ENCODE assay signal across 9 mouse cellular contexts in genomic region chrX:105764162-105765004, GRCm38 (mm10). TPM values are rescaled to one million over a fixed set of nuclear protein-coding genes. Genes with fewer than 3 reads are reported as not detected.
DNase-seq lines count a peak whose midpoint lies in the region; ATAC-seq and TF ChIP-seq lines count a peak whose summit lies in the region.
"Had no signal": no experiment of that assay in that cellular context is flagged by ENCODE, and none has a peak within 500 bp of the region (broad histone marks: within the 10 kb centered on the region; RNA-seq: fewer than 3 reads in every experiment).

TSS of gene Fgf16 (plus strand) at chrX:105764279.

- no peak within 1 kb of the TSS for H3K27ac ChIP-seq in embryonic facial prominence, embryonic 12.5 days
- H3K27ac ChIP-seq in heart, postnatal 0 days (ENCODE audit: low read depth): peak within 1 kb of the TSS; percentile 53
- H3K27ac ChIP-seq in liver, embryonic 12.5 days: no peak within 1 kb of the TSS
- no peak within 1 kb of the TSS for H3K27ac ChIP-seq in stomach, embryonic 14.5 days (ENCODE audit: low read length)

- H3K4me1 ChIP-seq in embryonic facial prominence, embryonic 12.5 days: no peaks in the 10 kb centered on the region
- no peaks in the 10 kb centered on the region for H3K4me1 ChIP-seq in heart, postnatal 0 days (ENCODE audit: control insufficient read depth, insufficient read depth)
- H3K4me1 ChIP-seq in liver, embryonic 12.5 days: no peaks in the 10 kb centered on the region
- H3K4me1 ChIP-seq in stomach, embryonic 14.5 days (ENCODE audit: control insufficient read depth, insufficient read depth, low read length): no peaks in the 10 kb centered on the region

- no peaks in the 10 kb centered on the region for H3K36me3 ChIP-seq in embryonic facial prominence, embryonic 12.5 days
- H3K36me3 ChIP-seq in heart, postnatal 0 days (replicated peaks; ENCODE audit: control insufficient read depth, insufficient read depth, low read length): no peaks in the 10 kb centered on the region
- H3K36me3 ChIP-seq in liver, embryonic 12.5 days: no peaks in the 10 kb centered on the region
- no peaks in the 10 kb centered on the region for H3K36me3 ChIP-seq in stomach, embryonic 14.5 days (ENCODE audit: control insufficient read depth, insufficient read depth, low read length)

- H3K4me2 ChIP-seq in embryonic facial prominence, embryonic 12.5 days (replicated peaks): peak within 1 kb of the TSS; percentile 56
- peak within 1 kb of the TSS; percentile 74 for H3K4me2 ChIP-seq in heart, postnatal 0 days (ENCODE audit: low read depth, low read length)
- peak within 1 kb of the TSS; percentile 47 for H3K4me2 ChIP-seq in liver, embryonic 12.5 days
- H3K4me2 ChIP-seq in stomach, embryonic 14.5 days (replicated peaks; ENCODE audit: low read depth, low read length): peak within 1 kb of the TSS; percentile 52

- peak; percentile 4 for DNase-seq in cerebellum, adult 9-11 months
- DNase-seq in cerebellum, postnatal 36 days: no peak
- peak; percentile 35 for DNase-seq in CD4-positive, CD25-positive, alpha-beta regulatory T cell, adult 2 months (ENCODE audit: low read depth, low spot score)
- DNase-seq in heart, postnatal 0 days (ENCODE audit: low spot score): no peak

- no peak for ATAC-seq in embryonic facial prominence, embryonic 12.5 days (ENCODE audit: insufficient number of reproducible peaks, insufficient read depth, low FRiP score, low TSS enrichment)
- peak; percentile 32; the same call in 1 of the 2 replicates for ATAC-seq in heart, postnatal 0 days (ENCODE audit: insufficient read depth, low read depth)
- no peak for ATAC-seq in liver, embryonic 12.5 days
- ATAC-seq in stomach, embryonic 14.5 days (ENCODE audit: insufficient number of reproducible peaks, insufficient read depth, low FRiP score, low read depth): peak; percentile 38; the same call in 1 of the 2 replicates
- ATAC-seq in erythroid progenitor cell, adult 5-6 weeks (replicated peaks; ENCODE audit: low FRiP score, poor library complexity, severe bottlenecking): no peak

- H3K9ac ChIP-seq in embryonic facial prominence, embryonic 12.5 days: peak within 1 kb of the TSS; percentile 19; the same call in 1 of the 2 replicates
- peak within 1 kb of the TSS; percentile 60 for H3K9ac ChIP-seq in heart, postnatal 0 days (replicated peaks; ENCODE audit: low read depth, low read length)
- H3K9ac ChIP-seq in liver, embryonic 12.5 days: no peak within 1 kb of the TSS
- H3K9ac ChIP-seq in stomach, embryonic 14.5 days (replicated peaks; ENCODE audit: low read depth, low read length): peak within 1 kb of the TSS; percentile 25; the same call in 1 of the 2 replicates

- peak within 1 kb of the TSS; percentile 38 for H3K4me3 ChIP-seq in embryonic facial prominence, embryonic 12.5 days
- H3K4me3 ChIP-seq in heart, postnatal 0 days (ENCODE audit: low read depth, low read length): peak within 1 kb of the TSS; percentile 61
- H3K4me3 ChIP-seq in liver, embryonic 12.5 days: peak within 1 kb of the TSS; percentile 33
- peak within 1 kb of the TSS; percentile 31 for H3K4me3 ChIP-seq in stomach, embryonic 14.5 days (ENCODE audit: low read depth, low read length)

- H3K9me3 ChIP-seq in embryonic facial prominence, embryonic 12.5 days: no peaks in the 10 kb centered on the region
- H3K9me3 ChIP-seq in heart, postnatal 0 days (replicated peaks; ENCODE audit: control insufficient read depth, low read length): no peaks in the 10 kb centered on the region
- H3K9me3 ChIP-seq in liver, embryonic 12.5 days (replicated peaks): no peaks in the 10 kb centered on the region
- no peaks in the 10 kb centered on the region for H3K9me3 ChIP-seq in stomach, embryonic 14.5 days (ENCODE audit: control insufficient read depth, low read depth, low read length)

- WGBS in embryonic facial prominence, embryonic 12.5 days: 18% methylated on average over 67 of the region's 86 CpGs
- WGBS in heart, postnatal 0 days: 17% methylated on average over 43 of the region's 86 CpGs
- WGBS in liver, embryonic 12.5 days (ENCODE audit: insufficient replicate concordance): 11% methylated on average over 62 of the region's 86 CpGs
- 19% methylated on average over 70 of the region's 86 CpGs for WGBS in stomach, embryonic 14.5 days

- H3K27me3 ChIP-seq in embryonic facial prominence, embryonic 12.5 days: peaks cover 45% of the 10 kb centered on the region
- H3K27me3 ChIP-seq in heart, postnatal 0 days (ENCODE audit: control insufficient read depth, insufficient read depth, low read length): 0 out of 2 replicates have a peak, but pooled peaks cover 5% of the 10 kb centered on the region
- H3K27me3 ChIP-seq in liver, embryonic 12.5 days (replicated peaks): peaks cover 78% of the 10 kb centered on the region
- H3K27me3 ChIP-seq in stomach, embryonic 14.5 days (ENCODE audit: control insufficient read depth, insufficient read depth, low read length): peaks cover 12% of the 10 kb centered on the region; the same call in 1 of the 2 replicates
- H3K27me3 ChIP-seq: CH12.LX had no signal

- TF ChIP-seq CTCF in heart, postnatal 0 days (IDR thresholded peaks at IDR 0.05; ENCODE audit: low read depth): no peak

- TF ChIP-seq EP300 in heart, postnatal 0 days (IDR thresholded peaks at IDR 0.05; ENCODE audit: low read depth): no peak

RNA-seq across cellular contexts. Expression of gene Fgf16, which starts in this region (rescaled TPM):
- polyA plus RNA-seq in embryonic facial prominence, embryonic 12.5 days (2016; fragmentation: Nextera tagmentation; extraction: Ambion mirVana): 0.92 and 1.1 TPM in 2 replicates
- total RNA-seq in heart, postnatal 0 days (2014; rRNA removed; ENCODE audit: low replicate concordance): 1.3 and 9.0 TPM in 2 replicates
- 6.4 and 6.8 TPM in 2 replicates for polyA plus RNA-seq in heart, postnatal 0 days (2015; fragmentation: Nextera tagmentation; extraction: Ambion mirVana)
- polyA plus RNA-seq in liver, embryonic 12.5 days (2016; fragmentation: Nextera tagmentation; extraction: Ambion mirVana): not detected in 2 replicates
- 0.20 and 0.35 TPM in 2 replicates for polyA plus RNA-seq in stomach, embryonic 14.5 days (2014; fragmentation: Nextera tagmentation; extraction: Ambion mirVana)
- total RNA-seq in erythroid progenitor cell, adult 5-6 weeks (2015; ENCODE audit: low replicate concordance): not detected in 2 replicates
- not detected in 2 replicates for total RNA-seq in erythroid progenitor cell, adult 5-6 weeks (2017; ENCODE audit: low replicate concordance)
- total RNA-seq: CH12.LX had no signal

Comparison
In these comparisons a context has a peak if more than half of its experiments do, and no peak if none do; other contexts are left out.
1. DNase-seq: peak in cerebellum, adult 9-11 months (single experiment) and CD4-positive, CD25-positive, alpha-beta regulatory T cell, adult 2 months (single experiment); none in cerebellum, postnatal 36 days (0 of 2) and heart, postnatal 0 days (single experiment).
2. Peak in ATAC-seq, H3K4me3 ChIP-seq, H3K9ac ChIP-seq and H3K4me2 ChIP-seq in stomach, embryonic 14.5 days; RNA of the gene not detected or under 1 TPM.
3. Peak in every context shown above with its lines, with median percentiles within 50 percentile points of each other: H3K4me2 ChIP-seq and H3K4me3 ChIP-seq.